Mouse (Mus musculus) G1E (cell line): ENCODE data around the gene Fbxl21.

Experiments used
- CTCF ChIP-seq: IDR thresholded peaks from 2 replicates; pipeline ENCODE4 v1.5.1; 2012; ENCODE audit warnings: low read depth, low read length, inconsistent platforms, mixed read lengths
- GATA1 ChIP-seq: IDR thresholded peaks from 2 replicates; pipeline ENCODE4 v1.6.1; 2012; ENCODE audit warnings: borderline replicate concordance, low read length, inconsistent platforms, mixed read lengths
- POLR2AphosphoS5 ChIP-seq: IDR thresholded peaks from 2 replicates; pipeline ENCODE4 v1.6.1; 2012; ENCODE audit warnings: low read depth, low read length, inconsistent platforms; ENCODE audit not compliant: insufficient replicate concordance
- TAL1 ChIP-seq: conservative IDR thresholded peaks from 2 replicates; pipeline ENCODE4 v1.6.1; 2012; ENCODE audit warnings: low read depth, low read length, inconsistent platforms, mixed read lengths

GRCm38 (mm10) chr13:56475363-56475762 lies 46.9 kb upstream of the Fbxl21 start:
- TF ChIP-seq GATA1 (no peak), CTCF (no peak), POLR2AphosphoS5 (no peak), TAL1 (no peak)
